Mouse (Mus musculus) hindbrain, embryonic 16.5 days (tissue): Measurements from ENCODE around the gene Fes. TPM values are rescaled to one million over a fixed set of nuclear protein-coding genes. Genes with fewer than 3 reads are reported as not detected.

Experiments used
- ATAC-seq: fragments of 200-750 bp; cut with Nextera tagmentation; 2 replicates; pipeline ENCODE4 v1.8.0; 2017; ENCODE audit warnings: moderate TSS enrichment, moderate library complexity
- H3K27ac ChIP-seq: fragments of 300-500 bp; sonication (generic); 2 replicates; pipeline ENCODE4 v1.5.1; 2014; ENCODE audit warnings: low read depth, mild to moderate bottlenecking, control low read depth, low read length, moderate library complexity
- H3K27me3 ChIP-seq: fragments of 300-500 bp; sonication (generic); replicated peaks from 2 replicates; pipeline ENCODE4 v1.6.1; 2014; ENCODE audit warnings: low read length; ENCODE audit not compliant: control insufficient read depth, insufficient read depth
- H3K36me3 ChIP-seq: fragments of 300-500 bp; sonication (generic); 2 replicates; pipeline ENCODE4 v1.6.1; 2014; ENCODE audit warnings: mild to moderate bottlenecking, low read length, moderate library complexity, mixed read lengths; ENCODE audit not compliant: control insufficient read depth, insufficient read depth
- H3K4me1 ChIP-seq: fragments of 300-500 bp; sonication (generic); 2 replicates; pipeline ENCODE4 v1.6.1; 2014; ENCODE audit warnings: low read depth, low read length; ENCODE audit not compliant: control insufficient read depth, insufficient read depth
- H3K4me2 ChIP-seq: fragments of 300-500 bp; sonication (generic); 2 replicates; pipeline ENCODE4 v1.6.1; 2014; ENCODE audit warnings: mild to moderate bottlenecking, low read length, control low read depth, moderate library complexity
- H3K4me3 ChIP-seq: fragments of 300-500 bp; sonication (generic); 2 replicates; pipeline ENCODE4 v1.5.1; 2014; ENCODE audit warnings: mild to moderate bottlenecking, low read length, control low read depth, moderate library complexity
- H3K9ac ChIP-seq: fragments of 300-500 bp; sonication (generic); 2 replicates; pipeline ENCODE4 v1.6.1; 2014; ENCODE audit warnings: low read depth, mild to moderate bottlenecking, control low read depth, low read length, moderate library complexity
- H3K9me3 ChIP-seq: fragments of 300-500 bp; sonication (generic); 2 replicates; pipeline ENCODE4 v1.6.1; 2014; ENCODE audit warnings: mild to moderate bottlenecking, low read length, moderate library complexity; ENCODE audit not compliant: control insufficient read depth
- WGBS: fragments of 180-500 bp; shearing (Covaris S2); extraction: QIAGEN DNeasy Blood & Tissue Kit; methylation state at CpG from one replicate; pipeline ENCODE4 v1.1.7; 2014; 5-methylcytosine and 5-hydroxymethylcytosine counted together
- polyA plus RNA-seq: library from polyadenylated mRNA; unstranded; fragments of >200 nt; fragmentation: Nextera tagmentation; extraction: Ambion mirVana; gene quantifications from 2 replicates; pipeline ENCODE4 v1.2.1, GENCODE M21; 2015

The Fes gene
- polyA plus RNA-seq, 1 experiment from 2014 or later, result 3.8 TPM

DNA sequence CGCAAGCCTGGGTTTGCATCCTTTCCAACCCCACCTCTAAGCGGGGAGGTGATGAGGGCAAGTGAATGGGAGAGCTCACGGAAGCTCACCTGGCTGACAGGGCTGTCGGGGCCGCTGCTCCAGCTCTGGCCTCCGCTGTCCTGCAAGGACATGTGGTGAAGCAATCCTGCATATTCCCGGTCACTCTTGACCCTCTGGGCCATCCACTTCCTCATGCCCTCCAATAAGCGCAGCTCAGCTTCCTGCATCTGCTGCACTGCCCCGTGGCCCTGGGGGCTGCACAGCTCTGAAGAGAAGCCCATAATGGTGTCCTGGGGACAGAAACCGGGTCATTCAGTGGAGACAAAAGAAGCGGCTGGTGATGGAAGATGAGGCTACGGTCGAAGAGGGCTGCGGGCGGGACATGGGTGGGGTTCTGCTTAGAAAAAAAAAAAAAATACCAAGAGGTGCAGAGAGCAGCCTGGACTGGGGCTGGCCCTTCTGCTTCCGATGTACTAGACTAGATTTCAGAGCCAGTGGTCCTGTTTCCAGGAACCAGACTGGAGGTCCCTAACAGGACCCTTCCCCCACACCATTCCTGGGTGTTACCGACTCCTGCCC, 613 bp downstream of the Fes start:
- Histone ChIP-seq H3K27ac (no peak overlapping the region), H3K9me3 (no peaks in the 10 kb centered on the region), H3K4me1 (0 out of 2 replicates have a peak, but pooled peaks cover 3% of the 10 kb centered on the region), H3K4me3 (peak overlapping the region; percentile 13), H3K36me3 (peaks cover 21% of the 10 kb centered on the region), H3K27me3 (no peaks in the 10 kb centered on the region; the same call in 1 of the 2 replicates), H3K9ac (peak overlapping the region; percentile 11), H3K4me2 (peak overlapping the region; percentile 8)
- 22% methylated on average over 17 of the region's 17 CpGs for WGBS
- no peak for ATAC-seq

DNA sequence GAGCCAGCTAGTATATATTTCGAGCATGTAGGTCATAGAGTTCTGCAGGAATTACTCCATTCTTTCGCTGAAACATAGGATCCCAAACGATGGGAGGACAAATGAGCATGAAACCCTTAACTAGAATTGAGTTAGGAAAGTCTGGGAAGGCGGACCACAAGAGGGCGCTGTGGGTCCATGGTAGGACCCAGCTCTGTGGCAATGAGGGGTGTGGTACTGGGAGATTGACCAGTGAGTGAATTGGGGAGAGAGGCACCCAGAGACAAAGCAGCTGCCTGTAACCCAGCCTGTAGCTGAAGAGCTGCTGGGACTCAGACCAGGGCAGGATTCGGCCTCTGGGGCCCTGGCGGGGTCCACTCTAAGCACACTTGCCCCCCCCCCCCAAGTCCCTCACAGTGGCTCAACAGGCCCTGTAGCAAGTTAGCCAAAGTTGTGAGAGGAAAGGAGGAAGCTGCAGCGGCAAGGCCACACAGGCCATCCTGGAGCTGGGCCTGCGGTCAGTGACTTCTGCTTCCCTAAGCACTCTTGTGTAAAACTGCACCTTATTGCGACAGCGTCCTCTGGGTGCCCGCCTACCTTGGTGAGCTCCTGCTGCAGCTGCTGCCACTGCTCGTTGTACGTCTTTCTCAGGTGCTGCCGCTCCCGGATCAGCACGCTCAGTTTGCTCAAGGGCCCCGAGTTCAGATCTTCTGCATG, 1.4 kb downstream of the Fes start:
- 43% methylated on average over 18 of the region's 18 CpGs for WGBS
- peak overlapping the region; percentile 8; the same call in 1 of the 2 replicates for H3K4me2 ChIP-seq
- no peak overlapping the region for H3K4me3 ChIP-seq
- H3K4me1 ChIP-seq, result 0 out of 2 replicates have a peak, but pooled peaks cover 3% of the 10 kb centered on the region
- H3K9ac ChIP-seq, result peak overlapping the region; percentile 27; the same call in 1 of the 2 replicates
- no peak overlapping the region for H3K27ac ChIP-seq
- no peaks in the 10 kb centered on the region for H3K9me3 ChIP-seq
- no peaks in the 10 kb centered on the region; the same call in 1 of the 2 replicates for H3K27me3 ChIP-seq
- ATAC-seq, result peak; percentile 76
- H3K36me3 ChIP-seq, result peaks cover 17% of the 10 kb centered on the region

DNA sequence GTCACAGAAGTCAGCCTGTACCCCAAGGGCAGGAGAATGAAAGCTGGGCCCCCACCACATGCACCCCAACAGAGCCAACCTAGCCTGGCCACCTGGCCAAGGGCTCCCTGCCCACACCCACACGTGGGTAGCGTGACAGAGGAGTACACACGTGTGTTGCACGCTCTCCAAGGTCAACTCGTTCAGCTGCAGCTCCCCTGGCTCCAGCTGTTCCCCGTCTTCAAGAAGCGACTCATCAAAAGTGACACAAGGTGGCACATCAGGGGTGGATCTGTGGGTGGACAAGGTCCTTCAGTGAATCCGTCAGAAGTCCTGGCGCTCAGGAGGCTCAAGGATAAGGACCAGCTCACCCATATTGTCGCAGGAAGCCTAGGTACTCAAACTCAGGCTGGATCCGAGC, 4.8 kb downstream of the Fes start:
- WGBS, result 60% methylated on average over 11 of the region's 11 CpGs
- Histone ChIP-seq H3K9ac (no peak overlapping the region), H3K4me2 (no peak overlapping the region), H3K36me3 (no peaks in the 10 kb centered on the region), H3K9me3 (no peaks in the 10 kb centered on the region), H3K4me3 (no peak overlapping the region), H3K4me1 (no peaks in the 10 kb centered on the region), H3K27me3 (no peaks in the 10 kb centered on the region; the same call in 1 of the 2 replicates), H3K27ac (no peak overlapping the region)
- no peak for ATAC-seq

DNA sequence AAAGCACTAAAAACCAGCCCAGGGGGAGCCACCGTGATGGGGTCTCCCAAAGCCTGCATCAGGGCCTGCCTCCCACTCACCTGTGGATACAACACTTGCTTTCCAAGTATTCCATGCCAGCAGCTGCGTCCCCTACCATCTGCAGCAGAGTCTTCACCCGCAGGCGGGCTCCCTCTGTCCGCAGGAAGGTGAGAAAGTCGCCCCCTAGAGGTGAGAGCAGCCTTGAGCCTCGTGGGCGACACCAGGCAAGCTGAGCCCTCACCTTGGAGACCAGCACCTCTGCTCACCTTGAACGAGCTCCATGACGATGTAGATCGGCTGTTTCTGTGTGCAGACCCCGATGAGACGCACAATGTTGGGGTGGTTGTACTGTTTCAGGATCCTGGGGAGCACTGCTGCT, 8.2 kb downstream of the Fes start:
- H3K36me3 ChIP-seq, result no peaks in the 10 kb centered on the region
- H3K4me1 ChIP-seq, result peaks cover 2% of the 10 kb centered on the region; the same call in 1 of the 2 replicates
- H3K27ac ChIP-seq, result no peak overlapping the region
- no peaks in the 10 kb centered on the region for H3K27me3 ChIP-seq
- WGBS, result 58% methylated on average over 13 of the region's 13 CpGs
- no peak overlapping the region for H3K9ac ChIP-seq
- no peak overlapping the region for H3K4me2 ChIP-seq
- no peaks in the 10 kb centered on the region for H3K9me3 ChIP-seq
- no peak for ATAC-seq
- H3K4me3 ChIP-seq, result no peak overlapping the region

DNA sequence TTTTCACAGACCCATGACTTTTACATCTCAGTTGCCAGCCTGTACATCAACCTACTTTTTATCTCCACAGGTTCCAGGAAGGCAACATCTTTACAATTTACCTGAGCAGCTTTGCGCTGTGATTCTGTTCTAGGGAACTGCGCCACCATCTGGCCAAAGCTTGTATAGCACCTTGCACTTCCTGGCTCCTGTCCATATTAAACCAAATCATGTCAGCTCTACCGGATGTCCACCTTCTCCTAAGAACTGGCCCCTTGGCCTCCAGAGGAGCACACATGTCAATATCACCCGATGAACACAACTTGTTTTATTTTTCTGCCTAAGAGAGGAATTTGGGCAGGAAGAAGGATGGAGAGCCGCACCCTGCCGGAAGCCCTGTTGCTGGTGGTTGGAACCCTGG, 10.3 kb downstream of the Fes start:
- 38% methylated on average over 6 of the region's 6 CpGs for WGBS
- Histone ChIP-seq H3K4me1 (peaks cover 2% of the 10 kb centered on the region; the same call in 1 of the 2 replicates), H3K36me3 (no peaks in the 10 kb centered on the region), H3K27ac (no peak overlapping the region), H3K9ac (no peak overlapping the region; the same call in 1 of the 2 replicates), H3K9me3 (no peaks in the 10 kb centered on the region), H3K27me3 (no peaks in the 10 kb centered on the region), H3K4me3 (no peak overlapping the region), H3K4me2 (no peak overlapping the region)
- ATAC-seq, result no peak

DNA sequence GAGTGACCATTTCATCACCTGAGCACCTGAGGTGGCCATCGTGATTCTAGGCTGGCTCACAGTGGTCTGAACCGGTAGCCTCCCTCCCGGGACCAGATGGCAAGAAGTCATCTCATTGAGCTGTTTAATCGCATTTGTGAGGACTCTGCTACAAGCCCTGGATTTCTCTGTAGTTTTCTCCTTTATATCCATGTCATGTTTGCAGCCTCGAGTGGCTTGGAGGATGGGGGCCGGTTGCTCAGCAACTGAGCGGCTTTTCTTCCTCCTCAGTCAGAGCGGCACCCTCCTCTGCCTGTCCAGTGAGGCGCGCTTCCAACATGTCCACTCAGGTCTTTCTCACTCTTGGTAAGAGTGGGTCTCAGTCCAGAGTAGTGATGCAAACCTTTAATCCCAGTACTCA, 11.6 kb downstream of the Fes start:
- Histone ChIP-seq H3K9ac (no peak overlapping the region), H3K27me3 (no peaks in the 10 kb centered on the region), H3K9me3 (no peaks in the 10 kb centered on the region), H3K4me1 (peaks cover 2% of the 10 kb centered on the region; the same call in 1 of the 2 replicates), H3K27ac (no peak overlapping the region), H3K36me3 (no peaks in the 10 kb centered on the region), H3K4me3 (no peak overlapping the region), H3K4me2 (no peak overlapping the region)
- 43% methylated on average over 10 of the region's 10 CpGs for WGBS
- ATAC-seq, result peak; percentile 34; the same call in 1 of the 2 replicates

DNA sequence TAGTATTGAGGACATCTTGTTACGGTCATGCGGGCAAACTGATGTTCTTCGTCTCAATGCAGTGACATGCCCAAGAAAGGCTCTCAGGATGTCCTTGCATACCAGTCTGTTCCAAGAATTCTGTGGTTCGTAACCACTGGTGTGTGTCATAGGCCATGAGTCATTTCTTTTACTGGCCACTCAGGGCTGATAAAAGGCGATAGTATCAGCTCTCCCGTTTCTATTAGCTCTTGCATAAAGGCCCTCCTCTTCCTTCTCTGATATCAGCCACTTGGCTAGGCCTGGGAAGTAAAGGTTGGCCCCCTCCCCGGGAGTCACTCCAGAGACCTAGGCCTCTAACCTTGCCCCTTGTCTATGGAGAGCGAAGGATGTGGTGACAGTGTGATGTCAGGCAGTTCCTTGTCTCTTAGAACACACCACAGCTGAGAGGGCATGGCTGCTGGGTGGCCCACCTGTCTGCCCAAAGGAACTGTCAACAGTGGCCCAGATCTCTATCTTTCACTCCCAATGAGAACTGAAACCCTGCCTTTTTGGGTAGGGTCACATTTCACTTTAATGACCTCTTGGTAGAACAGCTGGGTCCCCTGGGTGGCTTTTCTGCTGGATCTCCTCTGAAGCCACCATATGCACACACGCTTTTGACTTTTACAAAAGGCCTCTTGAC, 12.2 kb downstream of the Fes start:
- no peak for ATAC-seq
- no peaks in the 10 kb centered on the region for H3K36me3 ChIP-seq
- no peaks in the 10 kb centered on the region for H3K27me3 ChIP-seq
- H3K9ac ChIP-seq, result no peak overlapping the region
- H3K4me3 ChIP-seq, result no peak overlapping the region
- no peak overlapping the region for H3K27ac ChIP-seq
- no peak overlapping the region for H3K4me2 ChIP-seq
- 85% methylated on average over 9 of the region's 9 CpGs for WGBS
- no peaks in the 10 kb centered on the region for H3K9me3 ChIP-seq
- H3K4me1 ChIP-seq, result peaks cover 2% of the 10 kb centered on the region; the same call in 1 of the 2 replicates

DNA sequence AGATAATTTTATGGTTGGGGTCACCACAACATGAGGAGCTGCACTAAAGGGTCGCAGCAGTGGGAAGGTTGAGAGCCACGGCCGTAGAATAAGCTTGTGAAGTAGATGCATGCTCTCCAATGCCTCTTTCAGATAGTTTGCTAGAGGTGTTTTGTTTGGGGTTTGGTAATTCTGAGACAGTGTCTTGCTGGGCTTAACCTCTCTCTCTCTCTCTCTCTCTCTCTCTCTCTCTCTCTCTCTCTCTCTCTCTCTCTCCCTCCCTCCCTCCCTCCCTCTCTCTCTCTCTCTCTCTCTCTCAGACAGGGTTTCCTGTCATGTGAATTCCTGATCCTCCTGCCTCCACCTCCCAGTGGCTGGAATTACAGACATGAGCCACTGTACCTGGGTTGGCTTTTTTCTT, 13.0 kb downstream of the Fes start:
- WGBS, result 86% methylated on average over 3 of the region's 3 CpGs
- no peak overlapping the region for H3K9ac ChIP-seq
- H3K36me3 ChIP-seq, result no peaks in the 10 kb centered on the region
- H3K4me3 ChIP-seq, result no peak overlapping the region
- H3K27me3 ChIP-seq, result no peaks in the 10 kb centered on the region
- H3K4me2 ChIP-seq, result no peak overlapping the region
- ATAC-seq, result no peak
- no peaks in the 10 kb centered on the region for H3K9me3 ChIP-seq
- H3K27ac ChIP-seq, result no peak overlapping the region
- H3K4me1 ChIP-seq, result peaks cover 7% of the 10 kb centered on the region

DNA sequence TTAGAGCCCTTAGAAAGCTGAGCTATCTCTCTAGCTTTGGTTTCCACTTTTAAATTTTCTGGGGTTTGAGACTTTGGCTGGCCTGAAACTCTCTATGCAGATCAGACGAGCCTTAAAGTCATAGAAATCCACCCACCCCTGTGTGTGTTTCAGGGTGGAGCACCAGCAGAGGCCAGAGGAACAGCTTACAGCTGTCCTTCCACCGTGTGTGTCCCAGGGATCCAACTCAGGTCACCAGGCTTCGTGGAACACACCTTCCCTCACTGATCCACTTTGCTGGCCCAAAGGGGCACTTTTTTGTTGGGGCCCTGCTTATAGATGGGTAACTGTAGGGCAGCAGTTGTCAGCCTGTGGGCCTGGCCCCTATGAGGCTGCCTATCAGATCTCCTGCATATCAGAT, 13.5 kb downstream of the Fes start:
- 63% methylated on average over 3 of the region's 3 CpGs for WGBS
- Histone ChIP-seq H3K9me3 (no peaks in the 10 kb centered on the region), H3K36me3 (no peaks in the 10 kb centered on the region), H3K27me3 (no peaks in the 10 kb centered on the region), H3K4me3 (no peak overlapping the region), H3K4me2 (no peak overlapping the region), H3K27ac (no peak overlapping the region), H3K4me1 (peaks cover 12% of the 10 kb centered on the region), H3K9ac (no peak overlapping the region)
- no peak for ATAC-seq
